Mouse (Mus musculus): ENCODE measurements around the gene Yju2. TPM values are rescaled to one million over a fixed set of nuclear protein-coding genes. Genes with fewer than 3 reads are reported as not detected.
A peak's percentile ranks its signal among the peaks of the same experiment; 100 is the strongest.

The Yju2 gene
- total RNA-seq, 2 experiments from 2014 or later, result 12.7 to 16.5 TPM

GRCm38 (mm10) chr17:55990278-55990898 lies 31.5 kb downstream of the Yju2 start:
- intact Hi-C loops (cut with DNase I), result no loop called here
- DNase-seq (ENCODE audit: extremely low spot score in 1 of 2, low spot score in 2 of 2), result no peak

- intact Hi-C loops (cut with DNase I), result no loop called here
- DNase-seq (ENCODE audit: extremely low spot score in 1 of 2, low spot score in 2 of 2), result no peak
These were observed 37.1 kb downstream of the Yju2 start for GRCm38 (mm10) chr17:55996007-55996406.

- intact Hi-C loops (cut with DNase I), result no loop called here
- DNase-seq (ENCODE audit: extremely low spot score in 1 of 2, low spot score in 2 of 2), result no peak
These were observed 41.0 kb downstream of the Yju2 start for GRCm38 (mm10) chr17:55999794-56000499.

DNA sequence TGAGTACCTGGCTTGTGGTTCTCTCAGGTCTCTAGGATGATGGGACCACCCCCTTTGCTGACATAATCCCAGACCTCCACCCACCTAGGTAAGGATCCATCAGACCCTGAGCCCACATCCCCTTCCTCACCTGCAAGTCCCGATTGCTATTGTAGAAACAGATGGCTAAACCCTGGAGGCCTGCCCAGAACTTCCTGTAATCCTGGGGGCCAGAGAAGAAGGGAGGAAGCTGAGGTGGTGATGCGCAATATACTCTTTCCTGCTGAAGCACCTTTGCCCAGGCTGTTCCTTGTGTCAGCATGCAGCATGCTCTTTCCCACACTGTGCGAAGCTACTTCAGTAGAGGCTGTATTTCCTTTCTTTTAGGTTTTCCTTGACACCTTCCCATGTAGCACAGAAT lies 44.1 kb downstream of the Yju2 start:
- no peak for DNase-seq (ENCODE audit: extremely low spot score in 1 of 2, low spot score in 2 of 2)
- intact Hi-C loops (cut with DNase I), result no loop called here

DNA sequence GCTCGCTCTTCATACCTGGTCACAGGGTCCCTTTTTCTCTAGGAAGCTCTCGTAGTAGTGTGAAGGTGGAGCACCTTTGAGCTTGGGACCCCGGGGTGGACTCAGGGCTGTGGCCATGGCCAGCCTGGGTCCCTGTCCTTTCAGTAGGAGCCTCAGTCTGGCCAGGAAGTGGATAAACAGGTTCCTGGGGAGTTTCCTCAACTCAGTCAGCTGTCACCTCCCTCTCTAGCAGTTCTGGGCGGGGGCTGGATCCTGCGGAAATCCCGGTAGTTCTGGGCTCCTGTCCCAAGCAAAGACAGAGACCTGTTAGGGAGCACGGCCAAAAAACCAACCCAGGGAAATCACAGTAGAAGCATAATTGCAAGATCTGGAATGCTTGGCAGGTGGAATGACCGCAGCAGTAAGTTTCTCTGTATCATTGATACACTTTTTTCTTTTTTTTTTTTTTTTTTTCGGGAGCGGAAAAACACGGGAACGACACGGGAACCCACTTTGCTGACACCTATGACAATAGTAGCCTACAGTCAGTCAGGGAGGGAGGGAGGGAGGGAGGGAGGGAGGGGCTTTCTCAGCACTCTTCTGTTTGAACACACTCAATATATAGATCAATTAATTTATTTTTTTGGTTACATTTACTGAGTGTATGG lies 46.6 kb downstream of the Yju2 start, which contains the start of the genes Stap2 and Mpnd:
Gene Stap2 (minus strand): TSS at position 170 of the 647 bp plus-strand sequence.
Gene Mpnd (plus strand): TSS at position 297 of the 647 bp plus-strand sequence.
- DNase-seq (ENCODE audit: extremely low spot score in 1 of 2, low spot score in 2 of 2), result peak in 1 of 2 experiments; percentile 81
- intact Hi-C loops (cut with DNase I), result no loop called here

- DNase-seq (ENCODE audit: extremely low spot score in 1 of 2, low spot score in 2 of 2), result no peak
- intact Hi-C loops (cut with DNase I), result no loop called here
These were observed 48.1 kb downstream of the Yju2 start for GRCm38 (mm10) chr17:56006956-56007355.

- DNase-seq (ENCODE audit: extremely low spot score in 1 of 2, low spot score in 2 of 2), result no peak
- intact Hi-C loops (cut with DNase I), result no loop called here
These were observed 48.8 kb downstream of the Yju2 start for GRCm38 (mm10) chr17:56007444-56008355.

- DNase-seq (ENCODE audit: extremely low spot score in 1 of 2, low spot score in 2 of 2), result peak; percentile 95 to 96
- intact Hi-C loops (cut with DNase I), result no loop called here
These were observed 49.6 kb downstream of the Yju2 start for GRCm38 (mm10) chr17:56008356-56009087.

GRCm38 (mm10) chr17:56009088-56009961 lies 50.4 kb downstream of the Yju2 start:
- intact Hi-C loops (cut with DNase I), result no loop called here

GRCm38 (mm10) chr17:56009962-56010240 lies 51.0 kb downstream of the Yju2 start:
- intact Hi-C loops (cut with DNase I), result loop anchor here (5.0 kb wide), 1 partner anchor 33 kb away; no protein-coding TSS in a partner anchor
- DNase-seq (ENCODE audit: extremely low spot score in 1 of 2, low spot score in 2 of 2), result no peak

More at GRCm38 (mm10) chr17:56009088-56009961, 50.4 kb downstream of the Yju2 start:
- peak; percentile 91 to 95 for DNase-seq (ENCODE audit: extremely low spot score in 1 of 2, low spot score in 2 of 2)

- intact Hi-C loops (cut with DNase I), result loop anchor here (5.0 kb wide), 1 partner anchor 33 kb away; no protein-coding TSS in a partner anchor
- no peak for DNase-seq (ENCODE audit: extremely low spot score in 1 of 2, low spot score in 2 of 2)
These were observed 51.4 kb downstream of the Yju2 start for GRCm38 (mm10) chr17:56010255-56010654.

DNA sequence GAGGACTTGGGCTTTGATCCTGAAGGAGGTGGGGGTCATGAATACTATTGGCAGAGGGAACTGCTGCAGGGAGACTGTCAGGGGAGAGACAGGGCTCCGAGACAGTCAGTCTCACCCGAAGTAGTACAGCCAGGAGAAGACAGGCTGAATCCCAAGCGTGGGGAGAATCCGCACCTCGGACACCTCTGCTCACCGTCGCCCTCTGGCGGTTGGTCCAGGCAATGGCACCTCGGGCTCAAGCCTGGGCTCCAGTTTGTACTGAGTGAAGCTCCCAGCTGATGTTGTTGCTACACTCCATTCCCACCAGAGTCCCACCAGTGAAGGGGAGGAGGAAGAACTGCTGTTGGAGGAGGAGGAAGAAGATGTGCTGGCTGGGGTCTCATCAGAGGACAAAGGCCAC lies 51.8 kb downstream of the Yju2 start:
- peak; percentile 55 to 79 for DNase-seq (ENCODE audit: extremely low spot score in 1 of 2, low spot score in 2 of 2)
- intact Hi-C loops (cut with DNase I), result loop anchor here (5.0 kb wide), 1 partner anchor 33 kb away; no protein-coding TSS in a partner anchor

- DNase-seq (ENCODE audit: extremely low spot score in 1 of 2, low spot score in 2 of 2), result no peak
- intact Hi-C loops (cut with DNase I), result loop anchor here (5.0 kb wide), 1 partner anchor 34 kb away; no protein-coding TSS in a partner anchor
These were observed 52.5 kb downstream of the Yju2 start for GRCm38 (mm10) chr17:56011441-56011840.

DNA sequence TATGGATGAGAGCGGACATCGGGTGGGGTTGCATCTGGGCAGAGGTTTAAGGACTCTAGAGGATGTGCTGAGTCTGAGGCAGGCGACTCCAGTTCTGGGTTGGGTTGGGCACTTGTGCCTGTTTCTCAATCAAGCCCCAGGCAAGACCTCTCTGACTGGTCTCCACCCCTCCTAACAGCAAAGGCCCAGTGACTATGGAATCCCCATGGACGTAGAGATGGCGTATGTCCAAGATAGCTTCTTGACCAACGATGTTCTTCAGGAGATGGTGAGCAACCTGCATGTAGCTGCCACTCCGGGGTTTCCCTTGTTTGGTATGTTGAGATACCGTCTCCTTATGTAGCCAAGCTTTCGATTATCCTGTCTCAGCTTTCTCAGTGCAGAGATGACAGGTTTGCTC lies 56.4 kb downstream of the Yju2 start:
- intact Hi-C loops (cut with DNase I), result no loop called here
- DNase-seq (ENCODE audit: extremely low spot score in 1 of 2, low spot score in 2 of 2), result no peak

GRCm38 (mm10) chr17:56016382-56016781 lies 57.5 kb downstream of the Yju2 start:
- intact Hi-C loops (cut with DNase I), result no loop called here
- no peak for DNase-seq (ENCODE audit: extremely low spot score in 1 of 2, low spot score in 2 of 2)

- no peak for DNase-seq (ENCODE audit: extremely low spot score in 1 of 2, low spot score in 2 of 2)
These were observed 58.2 kb downstream of the Yju2 start for GRCm38 (mm10) chr17:56016793-56017785.

More at GRCm38 (mm10) chr17:56016793-56017785, 58.2 kb downstream of the Yju2 start:
- intact Hi-C loops (cut with DNase I), result no loop called here
